Mouse (Mus musculus): Measurements from ENCODE around the gene Nr2f6.

Gene Nr2f6

GRCm38 (mm10) chr8:71388267-71388666 lies 6.5 kb upstream of the Nr2f6 start:
- no peak for DNase-seq

- DNase-seq, result no peak
These were observed 3.6 kb upstream of the Nr2f6 start for GRCm38 (mm10) chr8:71385212-71385835.

GRCm38 (mm10) chr8:71383860-71384259 lies 2.1 kb upstream of the Nr2f6 start:
- no peak for DNase-seq

- no peak for DNase-seq
These were observed 1.6 kb upstream of the Nr2f6 start for GRCm38 (mm10) chr8:71383396-71383795.

- peak; percentile 82 to 85 for DNase-seq
These were observed 506 bp upstream of the Nr2f6 start for GRCm38 (mm10) chr8:71381971-71382961.

GRCm38 (mm10) chr8:71380178-71381171 lies 1.3 kb downstream of the Nr2f6 start:
- no peak for DNase-seq

- DNase-seq, result no peak
These were observed 2.2 kb downstream of the Nr2f6 start for GRCm38 (mm10) chr8:71379512-71380075.

GRCm38 (mm10) chr8:71379008-71379407 lies 2.8 kb downstream of the Nr2f6 start:
- DNase-seq, result no peak

- DNase-seq, result no peak
These were observed 5.2 kb downstream of the Nr2f6 start for GRCm38 (mm10) chr8:71376423-71377030.

GRCm38 (mm10) chr8:71375581-71376422 lies 6.0 kb downstream of the Nr2f6 start:
- DNase-seq, result peak; percentile 59 to 66

- DNase-seq, result no peak
These were observed 7.0 kb downstream of the Nr2f6 start for GRCm38 (mm10) chr8:71374616-71375206.

GRCm38 (mm10) chr8:71373000-71373399 lies 8.8 kb downstream of the Nr2f6 start:
- DNase-seq, result no peak

- DNase-seq, result no peak
These were observed 9.3 kb downstream of the Nr2f6 start for GRCm38 (mm10) chr8:71372427-71372826.

- peak; percentile 97 for DNase-seq
These were observed 10.4 kb downstream of the Nr2f6 start, which contains the start of gene Ocel1 for GRCm38 (mm10) chr8:71371236-71371848. Gene Ocel1, plus strand, starts transcription at chr8:71371298.

- DNase-seq, result no peak
These were observed 11.0 kb downstream of the Nr2f6 start for GRCm38 (mm10) chr8:71370711-71371235.

GRCm38 (mm10) chr8:71369040-71369718 lies 12.6 kb downstream of the Nr2f6 start:
- no peak for DNase-seq

GRCm38 (mm10) chr8:71368366-71368765 lies 13.4 kb downstream of the Nr2f6 start:
- DNase-seq, result no peak

- no peak for DNase-seq
These were observed 14.1 kb downstream of the Nr2f6 start for GRCm38 (mm10) chr8:71367529-71368176.
